Mouse (Mus musculus) heart, embryonic 12.5 days (tissue): ENCODE results near the gene AC153137.1. TPM values are rescaled to one million over a fixed set of nuclear protein-coding genes. Genes with fewer than 3 reads are reported as not detected.
A peak's percentile ranks its signal among the peaks of the same experiment; 100 is the strongest.
"Not testable (repeated sequence)": the region's sequence is repeated elsewhere in the genome, so short reads cannot be mapped to it uniquely, and the experiment has no call there.

Source experiments
- ATAC-seq: fragments of 200-750 bp; cut with Nextera tagmentation; 2 replicates; pipeline ENCODE4 v1.8.0; 2017; ENCODE audit warnings: moderate TSS enrichment, moderate library complexity; ENCODE audit not compliant: insufficient number of reproducible peaks, low FRiP score
- H3K27ac ChIP-seq: fragments of 300-500 bp; sonication (generic); 2 replicates; pipeline ENCODE4 v1.5.1; 2016; ENCODE audit warnings: mild to moderate bottlenecking, moderate library complexity; ENCODE audit not compliant: poor library complexity, severe bottlenecking
- H3K27me3 ChIP-seq: fragments of 300-500 bp; sonication (generic); replicated peaks from 2 replicates; pipeline ENCODE4 v1.6.1; 2016; ENCODE audit warnings: mild to moderate bottlenecking, moderate library complexity
- H3K36me3 ChIP-seq: fragments of 300-500 bp; sonication (generic); 2 replicates; pipeline ENCODE4 v1.6.1; 2016; ENCODE audit warnings: mild to moderate bottlenecking, moderate library complexity
- H3K4me1 ChIP-seq: fragments of 300-500 bp; sonication (generic); replicated peaks from 2 replicates; pipeline ENCODE4 v1.6.1; 2016; ENCODE audit warnings: mild to moderate bottlenecking
- H3K4me2 ChIP-seq: fragments of 300-500 bp; sonication (generic); 2 replicates; pipeline ENCODE4 v1.6.1; 2016; ENCODE audit warnings: mild to moderate bottlenecking, moderate library complexity
- H3K4me3 ChIP-seq: fragments of 300-500 bp; sonication (generic); 2 replicates; pipeline ENCODE4 v1.5.1; 2016; ENCODE audit warnings: mild to moderate bottlenecking
- H3K9ac ChIP-seq: fragments of 300-500 bp; sonication (generic); 2 replicates; pipeline ENCODE4 v1.6.1; 2016; ENCODE audit warnings: mild to moderate bottlenecking, moderate library complexity
- H3K9me3 ChIP-seq: fragments of 300-500 bp; sonication (generic); replicated peaks from 2 replicates; pipeline ENCODE4 v1.6.1; 2016; ENCODE audit warnings: mild to moderate bottlenecking, moderate library complexity
- WGBS: fragments of 180-500 bp; shearing (Covaris S2); methylation state at CpG from one replicate; pipeline ENCODE4 v1.1.7; 2016; 5-methylcytosine and 5-hydroxymethylcytosine counted together
- polyA plus RNA-seq: library from polyadenylated mRNA; unstranded; fragments of >200 nt; fragmentation: Nextera tagmentation; extraction: Ambion mirVana; gene quantifications from 2 replicates; pipeline ENCODE4 v1.2.1, GENCODE M21; 2016

The AC153137.1 gene
- not detected in 2 replicates for polyA plus RNA-seq

DNA sequence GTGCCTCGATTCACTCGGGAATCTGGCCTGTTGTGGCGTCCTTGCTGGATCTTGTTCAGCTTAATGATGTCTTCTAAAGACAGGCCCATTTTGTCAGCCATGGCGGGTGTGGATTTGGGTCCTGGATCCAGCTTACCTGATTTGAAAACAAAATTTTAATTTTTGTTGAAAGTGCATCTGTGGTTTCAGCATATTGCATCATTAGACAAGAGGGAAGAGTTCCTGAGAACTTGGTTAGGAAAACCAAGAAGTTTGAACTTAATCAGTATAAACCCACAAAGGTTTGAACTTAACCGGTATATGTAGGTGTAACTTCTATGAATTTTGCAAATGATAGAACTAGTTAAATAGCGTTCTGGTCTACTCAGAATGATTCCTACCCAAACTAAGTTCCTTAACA, at the start of gene AC153137.1:
AC153137.1 (minus strand) TSS at position 101 of the 400 bp plus-strand sequence.
- H3K9me3 ChIP-seq, ATAC-seq, H3K36me3 ChIP-seq, H3K9ac ChIP-seq, H3K27ac ChIP-seq, H3K4me2 ChIP-seq, H3K4me3 ChIP-seq, H3K27me3 ChIP-seq, H3K4me1 ChIP-seq: not testable (repeated sequence)
- 84% methylated on average over 6 of the region's 6 CpGs for WGBS

- Histone ChIP-seq H3K9ac (no peak overlapping the region), H3K4me3 (no peak overlapping the region), H3K9me3 (no peaks in the 10 kb centered on the region), H3K27ac (no peak overlapping the region), H3K27me3 (no peaks in the 10 kb centered on the region), H3K4me1 (no peaks in the 10 kb centered on the region), H3K4me2 (no peak overlapping the region), H3K36me3 (no peaks in the 10 kb centered on the region)
- no peak for ATAC-seq
Measured at GRCm38 (mm10) chr1:31023173-31023572, 45.4 kb upstream of the AC153137.1 start.

DNA sequence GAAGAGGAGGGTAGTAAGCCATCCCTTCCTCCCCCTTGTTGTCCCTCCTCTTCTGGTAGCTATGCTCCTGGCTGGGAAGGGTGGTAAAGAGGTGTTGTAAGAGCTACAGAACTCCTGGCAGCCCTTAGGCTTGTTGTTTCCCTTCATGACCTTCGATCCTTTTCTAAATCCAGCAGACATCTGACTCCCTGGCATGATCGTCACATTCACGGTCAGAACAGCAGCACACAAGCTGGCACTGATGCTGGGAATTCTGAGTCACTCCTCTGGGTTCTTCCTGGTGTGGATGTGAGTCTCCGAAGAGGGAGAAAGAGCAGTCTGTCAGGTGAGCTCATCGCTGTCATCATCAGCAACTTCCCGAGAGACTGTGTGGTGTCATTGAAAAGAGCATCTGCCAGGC, 41.5 kb upstream of the AC153137.1 start:
- ATAC-seq, result no peak
- Histone ChIP-seq H3K4me3 (no peak overlapping the region), H3K9me3 (no peaks in the 10 kb centered on the region), H3K4me2 (no peak overlapping the region), H3K9ac (no peak overlapping the region), H3K27ac (no peak overlapping the region), H3K36me3 (no peaks in the 10 kb centered on the region), H3K27me3 (no peaks in the 10 kb centered on the region), H3K4me1 (no peaks in the 10 kb centered on the region)
- WGBS, result 70% methylated on average over 6 of the region's 6 CpGs

DNA sequence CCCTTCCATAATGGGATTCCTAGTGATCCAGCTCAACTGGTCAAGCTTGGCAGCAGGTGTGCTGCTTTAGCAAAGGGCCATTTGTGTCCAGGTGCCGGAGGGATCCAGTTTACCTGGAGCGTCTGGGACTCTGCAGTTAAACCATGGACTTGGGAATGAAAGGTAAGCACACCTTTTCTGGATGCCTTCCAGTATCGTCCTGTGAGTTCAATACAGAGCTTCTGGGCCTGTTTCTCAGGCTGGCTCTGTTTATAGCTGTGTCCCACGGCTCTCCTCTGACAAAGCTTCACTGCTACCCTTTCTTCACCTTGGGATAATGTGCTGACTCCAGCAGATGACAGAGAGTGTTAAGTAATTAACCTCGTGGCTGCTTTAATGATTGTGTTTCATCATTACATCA, 39.6 kb upstream of the AC153137.1 start:
- no peaks in the 10 kb centered on the region for H3K36me3 ChIP-seq
- no peak overlapping the region for H3K4me2 ChIP-seq
- no peaks in the 10 kb centered on the region for H3K27me3 ChIP-seq
- no peak overlapping the region for H3K9ac ChIP-seq
- H3K4me3 ChIP-seq, result no peak overlapping the region
- no peak overlapping the region for H3K27ac ChIP-seq
- no peak for ATAC-seq
- H3K4me1 ChIP-seq, result no peaks in the 10 kb centered on the region
- 73% methylated on average over 5 of the region's 5 CpGs for WGBS
- no peaks in the 10 kb centered on the region for H3K9me3 ChIP-seq

DNA sequence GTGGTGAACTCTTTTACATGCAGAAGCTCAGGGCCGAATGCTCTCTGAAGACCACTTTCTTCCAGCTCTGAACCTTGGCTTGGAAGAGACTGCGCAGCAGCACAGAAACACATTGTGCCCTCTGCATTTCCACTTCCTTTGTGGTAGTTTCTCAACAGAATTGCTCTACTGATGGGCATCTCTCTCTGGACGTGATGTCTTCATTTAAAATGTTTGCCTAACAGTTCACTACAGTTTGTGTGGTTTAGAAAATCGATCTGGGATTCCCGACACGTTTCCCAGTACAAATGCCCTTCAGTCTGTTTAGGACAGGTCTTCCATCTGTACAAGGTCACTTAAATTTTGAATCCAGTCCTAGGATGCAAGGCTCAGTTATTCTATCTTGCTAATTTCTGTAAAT, 38.3 kb upstream of the AC153137.1 start:
- Histone ChIP-seq H3K9ac (no peak overlapping the region), H3K27ac (no peak overlapping the region), H3K27me3 (no peaks in the 10 kb centered on the region), H3K4me3 (no peak overlapping the region), H3K36me3 (no peaks in the 10 kb centered on the region), H3K9me3 (no peaks in the 10 kb centered on the region), H3K4me1 (no peaks in the 10 kb centered on the region), H3K4me2 (no peak overlapping the region)
- 82% methylated on average over 6 of the region's 6 CpGs for WGBS
- ATAC-seq, result no peak

- Histone ChIP-seq H3K4me1 (no peaks in the 10 kb centered on the region), H3K27ac (no peak overlapping the region), H3K9me3 (no peaks in the 10 kb centered on the region), H3K27me3 (no peaks in the 10 kb centered on the region), H3K36me3 (no peaks in the 10 kb centered on the region), H3K4me3 (no peak overlapping the region), H3K9ac (no peak overlapping the region), H3K4me2 (no peak overlapping the region)
- WGBS, result 58% methylated on average over 2 of the region's 2 CpGs
- no peak for ATAC-seq
Measured at GRCm38 (mm10) chr1:31015261-31015660, 37.5 kb upstream of the AC153137.1 start.

DNA sequence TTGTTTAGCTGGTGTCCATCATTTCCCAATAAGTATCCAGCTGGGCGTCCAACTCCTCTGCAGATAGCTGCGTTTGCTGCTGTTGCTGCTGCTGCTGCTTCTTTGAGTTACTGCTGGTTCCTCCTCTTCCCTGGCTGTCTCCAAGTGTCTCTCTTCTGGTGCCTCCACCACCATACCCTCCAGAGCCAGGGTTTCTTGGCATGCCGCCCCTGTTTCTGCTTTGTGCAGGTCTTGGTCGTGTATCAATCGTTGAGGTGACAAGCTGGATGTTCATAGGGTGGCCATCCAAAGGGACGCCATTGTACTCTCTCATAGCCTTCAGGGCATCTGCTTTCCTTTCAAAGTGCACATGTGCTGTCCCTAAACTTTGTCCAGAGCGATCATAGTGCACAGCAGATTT, 529 bp downstream of the AC153137.1 start:
- H3K36me3 ChIP-seq, H3K4me2 ChIP-seq, H3K9me3 ChIP-seq, H3K27me3 ChIP-seq, H3K4me3 ChIP-seq, H3K9ac ChIP-seq, ATAC-seq, H3K4me1 ChIP-seq, H3K27ac ChIP-seq: not testable (repeated sequence)
- 76% methylated on average over 7 of the region's 7 CpGs for WGBS

DNA sequence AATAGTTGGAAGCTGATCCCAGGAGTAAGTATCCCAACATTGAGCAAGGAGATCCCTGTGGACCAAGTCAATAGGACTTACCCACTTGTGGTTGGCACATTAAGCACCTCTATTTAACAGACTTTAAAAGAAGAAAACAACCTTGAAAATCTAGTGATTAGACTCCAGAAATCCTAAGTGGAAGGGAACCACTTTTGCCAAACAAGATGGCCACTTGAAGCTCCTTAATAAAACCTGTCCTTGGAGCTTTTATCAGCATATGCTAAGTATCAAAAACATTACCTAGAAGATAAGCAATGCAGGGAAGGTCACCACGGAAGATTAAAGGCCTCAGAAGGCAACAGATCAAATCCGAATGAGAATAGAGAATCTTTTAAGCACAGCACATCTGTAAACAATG, 26.0 kb downstream of the AC153137.1 start:
- WGBS, result 62% methylated on average over 2 of the region's 2 CpGs
- peaks cover 4% of the 10 kb centered on the region; the same call in 1 of the 2 replicates for H3K4me1 ChIP-seq
- H3K9me3 ChIP-seq, result no peaks in the 10 kb centered on the region
- H3K4me3 ChIP-seq, result no peak overlapping the region
- H3K36me3 ChIP-seq, result no peaks in the 10 kb centered on the region
- no peak for ATAC-seq
- no peak overlapping the region for H3K9ac ChIP-seq
- H3K27me3 ChIP-seq, result no peaks in the 10 kb centered on the region
- no peak overlapping the region for H3K4me2 ChIP-seq
- no peak overlapping the region for H3K27ac ChIP-seq

DNA sequence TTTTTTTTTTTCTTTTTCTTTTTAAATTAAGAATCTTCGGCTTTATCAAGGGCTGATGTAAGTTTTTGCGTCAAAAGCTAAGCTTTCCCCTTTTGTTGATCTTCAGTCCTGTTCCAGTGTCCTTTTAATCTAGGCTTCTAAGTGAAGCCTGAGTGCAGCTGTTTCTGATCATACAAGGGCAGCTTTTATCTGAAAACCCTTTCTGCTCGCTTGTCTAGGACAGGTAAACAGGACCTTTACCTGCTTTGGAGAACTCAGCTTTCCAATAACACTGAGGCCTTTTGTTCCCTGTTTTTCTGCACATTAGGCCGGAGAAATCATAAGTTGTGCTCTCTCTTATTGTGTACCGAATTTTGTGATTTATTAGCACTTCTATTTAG, 27.3 kb downstream of the AC153137.1 start:
- WGBS, result 48% methylated on average over 5 of the region's 5 CpGs
- Histone ChIP-seq H3K27ac (peak overlapping the region; percentile 100), H3K9me3 (no peaks in the 10 kb centered on the region), H3K4me1 (peaks cover 5% of the 10 kb centered on the region; the same call in 1 of the 2 replicates), H3K4me3 (peak overlapping the region; percentile 99), H3K9ac (peak overlapping the region; percentile 62), H3K36me3 (no peaks in the 10 kb centered on the region), H3K4me2 (peak overlapping the region; percentile 64), H3K27me3 (no peaks in the 10 kb centered on the region)
- no peak for ATAC-seq

GRCm38 (mm10) chr1:30949710-30950455, 27.9 kb downstream of the AC153137.1 start:
- Histone ChIP-seq H3K36me3 (peaks cover 5% of the 10 kb centered on the region), H3K27me3 (no peaks in the 10 kb centered on the region), H3K4me3 (peak overlapping the region; percentile 99), H3K4me2 (peak overlapping the region; percentile 64), H3K4me1 (peaks cover 5% of the 10 kb centered on the region; the same call in 1 of the 2 replicates), H3K9me3 (no peaks in the 10 kb centered on the region), H3K27ac (peak overlapping the region; percentile 100), H3K9ac (peak overlapping the region; percentile 84)
- under 1% methylated on average over 66 of the region's 66 CpGs for WGBS
- ATAC-seq, result peak; percentile 99

DNA sequence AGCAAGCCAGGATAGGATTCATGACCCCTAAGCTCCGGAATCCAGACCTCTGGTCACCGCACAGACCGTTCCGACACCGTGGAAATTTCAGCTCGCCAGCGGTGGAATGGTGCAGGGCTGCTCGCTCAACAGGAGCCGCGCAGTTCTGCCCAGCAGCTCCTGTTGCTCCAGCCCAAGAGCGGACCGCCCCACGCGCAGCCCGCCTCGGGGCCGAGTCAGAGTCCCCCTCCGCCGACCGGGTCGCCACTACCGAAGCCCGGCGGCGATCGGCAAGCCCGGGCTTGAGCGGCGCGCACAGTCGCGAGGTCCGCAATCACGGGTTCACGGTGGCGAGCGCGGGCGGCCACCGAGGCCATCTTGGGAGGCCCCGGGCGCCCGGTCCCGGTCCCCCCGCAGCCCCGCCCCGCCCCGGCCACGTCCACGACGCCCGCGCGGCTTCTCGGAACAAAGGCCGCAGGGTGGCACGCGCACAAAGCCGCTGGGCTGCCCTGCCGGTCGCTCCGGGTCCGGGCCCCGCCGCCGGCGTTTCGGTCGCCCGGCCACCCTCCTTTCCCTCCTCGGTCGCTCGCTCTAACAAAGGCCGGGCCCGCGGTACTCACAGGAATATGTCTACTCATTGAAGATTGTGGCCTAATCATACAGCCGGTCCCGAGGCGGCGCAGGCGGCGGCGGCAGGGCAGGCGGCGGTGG, 28.7 kb downstream of the AC153137.1 start:
- peak overlapping the region; percentile 99 for H3K4me3 ChIP-seq
- no peaks in the 10 kb centered on the region for H3K27me3 ChIP-seq
- WGBS, result under 1% methylated on average over 83 of the region's 85 CpGs

More for the DNA sequence above, 28.7 kb downstream of the AC153137.1 start:
- ATAC-seq, result peak; percentile 73
- Histone ChIP-seq H3K4me1 (peaks cover 5% of the 10 kb centered on the region; the same call in 1 of the 2 replicates), H3K36me3 (peaks cover 13% of the 10 kb centered on the region), H3K9me3 (no peaks in the 10 kb centered on the region), H3K27ac (peak overlapping the region; percentile 100), H3K9ac (peak overlapping the region; percentile 100), H3K4me2 (peak overlapping the region; percentile 62)
